Mouse (Mus musculus) spleen, adult 2 months (tissue): Measurements from ENCODE around the gene Denr. TPM values are rescaled to one million over a fixed set of nuclear protein-coding genes. Genes with fewer than 3 reads are reported as not detected.

Experiments
- DNase-seq, 2 experiments: peaks; one replicate each; pipeline versions ENCODE4 v3.0.0 to v3.0.0-alpha.2; 2012 to 2021; ENCODE audit warnings: low spot score in 2 of 2, low read depth in 1 of 2
- H3K27ac ChIP-seq: fragments of 200-500 bp; 2 replicates; pipeline ENCODE4 v1.5.1; 2012; ENCODE audit warnings: low read length, inconsistent platforms; ENCODE audit not compliant: insufficient read depth
- H3K27me3 ChIP-seq: fragments of 200-500 bp; 2 replicates; pipeline ENCODE4 v1.6.1; 2012; ENCODE audit warnings: mild to moderate bottlenecking, moderate library complexity, low read length, inconsistent platforms; ENCODE audit not compliant: control insufficient read depth, insufficient read depth
- H3K36me3 ChIP-seq: fragments of 200-500 bp; 2 replicates; pipeline ENCODE4 v1.6.1; 2012; ENCODE audit warnings: mild to moderate bottlenecking, low read length, inconsistent platforms; ENCODE audit not compliant: control insufficient read depth, insufficient read depth
- H3K4me1 ChIP-seq: fragments of 200-500 bp; 2 replicates; pipeline ENCODE4 v1.6.1; 2011; ENCODE audit warnings: inconsistent platforms; ENCODE audit not compliant: control insufficient read depth, insufficient read depth, insufficient read length
- H3K4me3 ChIP-seq: fragments of 200-500 bp; 2 replicates; pipeline ENCODE4 v1.5.1; 2011; ENCODE audit warnings: mild to moderate bottlenecking, inconsistent platforms; ENCODE audit not compliant: insufficient read depth, insufficient read length; ENCODE audit errors: extremely low read depth
- CTCF ChIP-seq: fragments of 200-500 bp; IDR thresholded peaks from 2 replicates; pipeline ENCODE4 v1.5.1; 2011; ENCODE audit warnings: mild to moderate bottlenecking, inconsistent platforms; ENCODE audit not compliant: insufficient read depth, insufficient read length, insufficient replicate concordance; ENCODE audit errors: extremely low read depth
- POLR2A ChIP-seq: fragments of 200-500 bp; IDR thresholded peaks from 2 replicates; pipeline ENCODE4 v1.6.1; 2011; ENCODE audit warnings: low read depth, low read length, inconsistent platforms
- WGBS: fragments of 180-500 bp; shearing (Covaris S2); methylation state at CpG from one replicate; pipeline ENCODE4 v1.1.7; 2018; 5-methylcytosine and 5-hydroxymethylcytosine counted together
- polyA plus RNA-seq: library from polyadenylated mRNA; depleted of rRNA; stranded (reverse); fragments of >200 nt; gene quantifications from 2 replicates; pipeline ENCODE4 v1.2.3, GENCODE M21; 2012

Denr gene
- polyA plus RNA-seq, 1 experiment = 14.1 TPM

- 82% methylated on average over 4 of the region's 4 CpGs for WGBS
- Histone ChIP-seq H3K4me3 (no peak overlapping the region), H3K27ac (no peak overlapping the region), H3K4me1 (no peaks in the 10 kb centered on the region), H3K36me3 (no peaks in the 10 kb centered on the region), H3K27me3 (no peaks in the 10 kb centered on the region)
- no peak for DNase-seq
- no peak for TF ChIP-seq CTCF
- no peak for TF ChIP-seq POLR2A
Measured at GRCm38 (mm10) chr5:123946546-123946945, 39.6 kb downstream of the Denr start.

GRCm38 (mm10) chr5:123947041-123947761, 40.2 kb downstream of the Denr start:
- H3K27ac ChIP-seq = no peak overlapping the region
- H3K27me3 ChIP-seq = no peaks in the 10 kb centered on the region
- TF ChIP-seq POLR2A (no peak), CTCF (no peak)
- no peaks in the 10 kb centered on the region for H3K4me1 ChIP-seq
- H3K4me3 ChIP-seq = no peak overlapping the region
- no peaks in the 10 kb centered on the region for H3K36me3 ChIP-seq
- 59% methylated on average over 7 of the region's 7 CpGs for WGBS
- DNase-seq = peak in 1 of 2 experiments; percentile 53

DNA sequence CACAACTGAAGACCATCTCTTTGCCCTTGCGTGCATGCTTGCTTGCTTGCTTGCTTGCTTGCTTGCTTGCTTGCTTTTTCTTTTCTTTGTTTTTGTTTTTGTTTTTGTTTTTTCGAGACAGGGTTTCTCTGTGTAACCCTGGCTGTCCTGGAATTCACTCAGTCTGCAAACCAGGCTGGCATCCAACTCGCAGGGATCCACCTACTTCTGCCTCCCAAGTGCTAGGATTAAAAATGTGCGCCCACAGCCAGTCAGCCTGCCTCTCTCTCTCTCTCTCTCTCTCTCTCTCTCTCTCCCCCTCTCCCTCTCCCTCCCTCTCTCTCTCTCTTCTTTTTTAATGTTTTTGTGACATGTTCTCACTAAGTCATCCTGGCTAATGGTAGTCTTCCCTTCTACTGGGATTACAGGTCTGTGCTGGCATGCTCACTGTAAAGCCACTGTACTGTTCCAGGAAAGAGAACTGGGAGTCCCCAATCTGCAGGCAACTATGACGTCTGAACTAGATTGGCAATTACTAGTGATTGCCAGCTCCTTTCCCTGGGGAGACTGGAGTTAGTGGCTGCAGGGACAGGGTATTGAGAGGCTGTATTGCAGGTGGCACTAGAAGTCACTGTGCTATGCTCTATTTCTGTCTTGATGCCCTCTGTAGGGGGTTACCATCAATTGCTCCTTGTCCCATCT, 45.5 kb downstream of the Denr start:
- Histone ChIP-seq H3K36me3 (no peaks in the 10 kb centered on the region), H3K27ac (no peak overlapping the region), H3K4me1 (no peaks in the 10 kb centered on the region), H3K27me3 (no peaks in the 10 kb centered on the region), H3K4me3 (no peak overlapping the region)
- 79% methylated on average over 5 of the region's 5 CpGs for WGBS
- DNase-seq = no peak
- no peak for TF ChIP-seq CTCF
- no peak for TF ChIP-seq POLR2A

- 93% methylated on average over 8 of the region's 8 CpGs for WGBS
- H3K27ac ChIP-seq = no peak overlapping the region
- no peak for TF ChIP-seq CTCF
- no peak for TF ChIP-seq POLR2A
Measured at GRCm38 (mm10) chr5:123957213-123957612, 50.2 kb downstream of the Denr start.

DNA sequence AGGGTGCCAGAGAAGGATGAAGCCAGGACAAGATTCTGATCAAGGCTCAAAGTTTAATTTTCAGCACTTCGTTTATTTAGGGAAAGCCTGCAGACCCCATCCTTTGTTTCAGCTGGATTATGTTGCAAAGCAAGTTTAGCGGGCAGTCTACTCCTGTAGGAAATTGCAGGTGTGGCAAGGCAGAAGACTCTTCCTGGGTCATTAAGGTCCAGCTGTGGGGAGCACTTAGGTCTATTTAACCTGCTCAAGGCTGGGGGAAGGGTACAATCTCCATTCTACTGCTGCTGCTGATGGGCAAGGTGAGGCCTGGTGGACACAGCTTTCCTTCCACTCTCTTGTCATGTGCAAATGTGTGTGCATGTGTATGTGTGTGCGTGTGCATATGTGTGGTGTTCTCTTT, 52.0 kb downstream of the Denr start:
- 90% methylated on average over 3 of the region's 3 CpGs for WGBS
- no peaks in the 10 kb centered on the region for H3K27me3 ChIP-seq

More at GRCm38 (mm10) chr5:123957213-123957612, 50.2 kb downstream of the Denr start:
- H3K27me3 ChIP-seq = no peaks in the 10 kb centered on the region
- no peaks in the 10 kb centered on the region for H3K36me3 ChIP-seq
- H3K4me1 ChIP-seq = no peaks in the 10 kb centered on the region; the same call in 1 of the 2 replicates
- no peak overlapping the region for H3K4me3 ChIP-seq
- no peak for DNase-seq

GRCm38 (mm10) chr5:123960129-123960528, 53.2 kb downstream of the Denr start:
- TF ChIP-seq CTCF = no peak
- no peak for TF ChIP-seq POLR2A
- Histone ChIP-seq H3K4me3 (no peak overlapping the region), H3K27ac (no peak overlapping the region), H3K27me3 (no peaks in the 10 kb centered on the region), H3K4me1 (no peaks in the 10 kb centered on the region; the same call in 1 of the 2 replicates), H3K36me3 (no peaks in the 10 kb centered on the region)
- 90% methylated on average over 8 of the region's 8 CpGs for WGBS
- no peak for DNase-seq

More for the DNA sequence above, 52.0 kb downstream of the Denr start:
- Histone ChIP-seq H3K36me3 (no peaks in the 10 kb centered on the region), H3K4me1 (no peaks in the 10 kb centered on the region; the same call in 1 of the 2 replicates), H3K4me3 (no peak overlapping the region), H3K27ac (no peak overlapping the region)
- TF ChIP-seq CTCF (no peak), POLR2A (no peak)
- DNase-seq = no peak

DNA sequence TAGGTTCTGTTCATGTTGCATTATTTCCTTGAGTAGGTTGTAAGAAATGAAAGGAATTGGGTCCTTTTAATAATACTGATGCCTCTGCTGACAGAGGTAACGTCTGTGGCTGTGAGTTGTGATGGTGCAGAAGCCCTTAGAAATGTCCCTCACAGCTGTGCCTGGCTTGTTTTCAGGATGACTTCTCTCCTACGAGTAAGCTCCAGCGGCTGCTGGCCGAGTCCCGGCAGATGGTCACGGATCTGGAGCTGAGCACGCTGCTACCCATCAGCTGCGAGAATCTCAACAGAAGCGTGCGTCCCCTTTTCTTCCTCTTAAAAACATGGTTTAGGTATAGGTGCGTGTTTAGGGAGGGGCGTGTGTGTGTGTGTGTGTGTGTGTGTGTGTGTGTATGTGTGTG, 54.1 kb downstream of the Denr start:
- Histone ChIP-seq H3K27ac (no peak overlapping the region), H3K27me3 (no peaks in the 10 kb centered on the region), H3K36me3 (no peaks in the 10 kb centered on the region), H3K4me1 (no peaks in the 10 kb centered on the region; the same call in 1 of the 2 replicates), H3K4me3 (no peak overlapping the region)
- DNase-seq = no peak
- TF ChIP-seq POLR2A (no peak), CTCF (no peak)
- WGBS = 96% methylated on average over 11 of the region's 12 CpGs
